Mouse (Mus musculus): ENCODE measurements at regions not wholly inside any gene's neighbourhood (a gene's known extent, or its start where the extent isn't known, plus 50 kb on each side); places are given as distances from the start of the nearest gene placed in this dataset.
A peak's percentile ranks its signal among the peaks of the same experiment; 100 is the strongest.
"Not testable (repeated sequence)": the region's sequence is repeated elsewhere in the genome, so short reads cannot be mapped to it uniquely, and the experiment has no call there.

- no peak for DNase-seq
These were observed 276.0 kb downstream of the Cetn3 start for GRCm38 (mm10) chr13:82058872-82059271.

GRCm38 (mm10) chr13:82059498-82059897, 276.6 kb downstream of the Cetn3 start:
- peak; percentile 53 for DNase-seq

- DNase-seq: not testable (repeated sequence)
These were observed 281.0 kb downstream of the Cetn3 start for GRCm38 (mm10) chr13:82063880-82064279.

DNA sequence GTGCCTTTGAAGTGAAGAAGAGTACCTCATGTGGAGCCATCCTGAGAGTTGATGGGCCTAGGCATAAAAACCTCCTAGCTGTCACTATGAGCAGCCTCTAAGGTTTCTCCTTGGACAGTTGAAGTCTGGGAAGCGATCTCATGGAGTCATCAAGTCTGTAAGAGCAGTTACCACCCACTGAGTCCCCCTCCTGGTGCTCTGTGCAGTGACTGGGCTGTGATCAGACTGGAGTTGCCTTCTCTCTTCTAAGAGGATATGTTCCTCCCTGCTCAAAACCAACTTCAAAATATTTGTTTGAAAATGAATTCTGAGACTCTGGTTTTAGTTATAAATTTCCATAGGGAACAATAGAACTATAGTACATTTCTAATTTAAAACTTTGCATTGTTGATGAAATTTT, 283.3 kb downstream of the Cetn3 start:
- DNase-seq: no peak

DNA sequence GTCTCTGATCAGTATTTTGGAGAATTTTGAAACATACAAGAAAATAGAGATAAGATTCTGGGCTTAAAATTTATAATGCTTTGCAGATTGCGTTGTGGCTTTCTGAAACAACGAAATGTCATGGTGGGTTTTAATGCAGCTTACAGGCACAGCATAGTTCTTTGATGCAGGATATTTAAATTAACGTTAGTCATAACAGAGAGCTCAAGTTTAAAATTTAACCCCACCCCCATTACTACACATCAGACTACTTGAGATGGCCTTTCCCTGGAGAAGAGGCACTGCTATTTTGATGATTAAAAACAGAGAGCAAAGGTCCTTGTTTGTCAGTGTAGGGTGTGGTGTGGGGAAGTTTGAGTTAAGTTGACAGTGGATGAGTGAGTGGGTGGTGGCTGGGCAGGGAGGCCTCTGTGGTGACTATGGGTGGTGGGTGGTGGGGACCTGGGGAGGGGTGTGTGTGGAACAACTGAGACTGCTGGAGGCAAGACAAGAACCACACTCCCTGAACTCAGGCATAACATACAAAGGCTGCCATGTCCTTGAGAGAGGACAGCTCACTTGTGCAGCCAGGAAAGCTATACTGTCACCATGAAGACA, 283.9 kb downstream of the Cetn3 start:
- no peak for DNase-seq

DNA sequence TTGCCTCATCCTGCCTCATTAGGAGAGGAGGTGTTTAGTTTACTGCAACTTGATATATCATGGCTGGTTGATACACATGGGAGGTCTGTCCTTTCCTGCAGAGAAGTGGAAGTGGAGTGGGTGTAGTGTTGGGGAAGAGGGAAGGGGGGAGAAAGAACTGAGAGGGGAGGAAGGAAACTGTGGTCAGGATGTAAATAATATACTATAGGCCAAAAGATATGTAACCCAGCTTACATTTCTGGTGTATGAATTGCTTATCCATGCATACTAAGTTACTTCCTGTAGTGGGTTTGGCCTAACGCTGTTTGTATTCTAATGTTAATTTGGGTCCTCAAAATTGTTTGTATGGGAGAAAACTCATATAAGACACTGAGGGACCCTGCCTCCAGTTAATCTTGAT, 289.6 kb downstream of the Cetn3 start:
- DNase-seq: no peak

- DNase-seq: no peak
These were observed 290.5 kb downstream of the Cetn3 start for GRCm38 (mm10) chr13:82073343-82073742.

GRCm38 (mm10) chr13:82081375-82081774, 298.5 kb downstream of the Cetn3 start:
- no peak for DNase-seq

- no peak for DNase-seq
These were observed 304.8 kb downstream of the Cetn3 start for GRCm38 (mm10) chr13:82087635-82088034.

DNA sequence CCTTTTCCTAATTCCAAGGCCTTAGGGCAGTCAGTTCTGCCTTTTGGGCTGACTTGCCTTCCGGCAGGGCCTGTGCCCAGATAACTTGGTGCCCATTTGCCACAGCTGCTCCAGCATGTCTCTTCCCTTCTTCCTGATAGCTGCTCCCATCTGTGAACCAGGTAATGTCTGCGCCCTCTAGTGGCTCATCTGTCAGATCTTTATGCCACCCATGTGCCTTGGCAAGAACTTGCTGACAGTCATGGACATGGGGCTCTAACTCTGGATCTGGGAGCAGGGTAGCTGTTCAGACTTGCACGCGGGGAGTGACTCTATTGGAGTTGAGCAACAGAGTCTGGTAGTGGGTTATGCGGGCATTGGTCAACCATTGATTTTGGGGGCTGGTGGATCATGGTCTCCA, 309.3 kb downstream of the Cetn3 start:
- DNase-seq: no peak

GRCm38 (mm10) chr13:82106032-82106431, 323.2 kb downstream of the Cetn3 start:
- no peak for DNase-seq

DNA sequence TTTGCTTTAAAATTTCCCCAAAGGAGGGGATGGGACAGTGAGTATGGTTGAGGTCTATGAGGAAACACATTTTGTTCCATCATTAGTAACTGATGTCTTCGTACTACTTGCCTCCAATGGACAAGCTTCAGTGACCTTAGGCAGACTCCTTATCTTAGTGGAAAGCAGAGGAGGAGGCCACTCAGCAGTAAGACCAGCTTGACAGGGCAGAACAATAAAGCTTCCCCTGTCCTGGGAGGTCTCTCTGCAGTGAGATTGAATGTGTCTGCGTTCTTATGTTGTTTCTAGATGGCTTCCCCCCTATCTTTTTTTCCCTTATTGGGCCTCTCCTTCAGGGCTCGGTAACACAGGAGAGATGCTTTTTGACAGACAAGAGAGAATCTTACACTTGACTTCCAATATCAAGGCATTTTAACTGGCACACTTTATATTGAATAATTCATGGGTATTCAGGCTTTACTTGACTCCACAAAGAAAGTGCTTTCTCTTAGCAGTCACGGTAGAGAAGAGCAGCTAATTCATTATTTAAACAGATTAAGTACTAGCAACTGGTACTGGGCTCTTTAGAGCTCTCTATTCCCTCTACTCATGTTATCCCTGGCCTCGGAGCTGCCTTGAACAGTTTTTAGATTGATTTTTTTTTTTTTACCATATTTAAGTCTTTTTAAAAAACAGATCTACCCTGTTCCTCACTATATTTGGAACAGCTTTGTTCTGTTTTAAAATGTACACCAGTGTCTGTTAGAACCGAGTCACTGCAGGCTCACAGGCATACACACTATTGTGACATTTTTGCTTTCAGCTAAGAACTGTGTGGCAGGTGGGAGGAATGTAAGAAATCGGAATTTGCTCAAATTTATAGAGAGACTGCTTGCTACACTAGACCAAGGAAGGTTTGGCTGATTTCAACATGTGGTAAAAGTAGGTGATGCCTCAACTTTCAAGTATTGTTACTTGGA, 347.2 kb downstream of the Cetn3 start:
- DNase-seq: no peak
